Mouse (Mus musculus): Measurements from ENCODE around the gene Dclk1.

The Dclk1 gene

GRCm38 (mm10) chr3:55539811-55540293 is 297.7 kb downstream of the Dclk1 start:
- no peak for DNase-seq (ENCODE audit: low spot score)

GRCm38 (mm10) chr3:55540406-55541140 is 298.4 kb downstream of the Dclk1 start:
- no peak for DNase-seq (ENCODE audit: low spot score)

GRCm38 (mm10) chr3:55541799-55542198 is 299.6 kb downstream of the Dclk1 start:
- no peak for DNase-seq (ENCODE audit: low spot score)

GRCm38 (mm10) chr3:55542310-55542709 is 300.1 kb downstream of the Dclk1 start:
- DNase-seq (ENCODE audit: low spot score) = peak; percentile 68

- no peak for DNase-seq (ENCODE audit: low spot score)
Measured at GRCm38 (mm10) chr3:55542947-55543346, 300.8 kb downstream of the Dclk1 start.

GRCm38 (mm10) chr3:55543929-55544684 is 301.9 kb downstream of the Dclk1 start:
- peak; percentile 15 for DNase-seq (ENCODE audit: low spot score)

GRCm38 (mm10) chr3:55545296-55545695 is 303.1 kb downstream of the Dclk1 start:
- no peak for DNase-seq (ENCODE audit: low spot score)

- no peak for DNase-seq (ENCODE audit: low spot score)
Measured at GRCm38 (mm10) chr3:55545916-55546315, 303.8 kb downstream of the Dclk1 start.

- no peak for DNase-seq (ENCODE audit: low spot score)
Measured at GRCm38 (mm10) chr3:55547106-55547505, 304.9 kb downstream of the Dclk1 start.

GRCm38 (mm10) chr3:55549376-55549775 is 307.2 kb downstream of the Dclk1 start:
- no peak for DNase-seq (ENCODE audit: low spot score)

GRCm38 (mm10) chr3:55550962-55551361 is 308.8 kb downstream of the Dclk1 start:
- peak; percentile 48 for DNase-seq (ENCODE audit: low spot score)

GRCm38 (mm10) chr3:55551912-55552311 is 309.7 kb downstream of the Dclk1 start:
- DNase-seq (ENCODE audit: low spot score) = no peak

GRCm38 (mm10) chr3:55553031-55553430 is 310.9 kb downstream of the Dclk1 start:
- no peak for DNase-seq (ENCODE audit: low spot score)

GRCm38 (mm10) chr3:55555848-55556247 is 313.7 kb downstream of the Dclk1 start:
- DNase-seq (ENCODE audit: low spot score) = no peak

- DNase-seq (ENCODE audit: low spot score) = no peak
Measured at GRCm38 (mm10) chr3:55558570-55558969, 316.4 kb downstream of the Dclk1 start.

GRCm38 (mm10) chr3:55567476-55567875 is 325.3 kb downstream of the Dclk1 start:
- no peak for DNase-seq (ENCODE audit: low spot score)

- no peak for DNase-seq (ENCODE audit: low spot score)
Measured at GRCm38 (mm10) chr3:55569539-55569938, 327.4 kb downstream of the Dclk1 start.

- DNase-seq (ENCODE audit: low spot score) = no peak
Measured at GRCm38 (mm10) chr3:55571034-55571433, 328.9 kb downstream of the Dclk1 start.

GRCm38 (mm10) chr3:55571552-55572296 is 329.6 kb downstream of the Dclk1 start:
- peak; percentile 36 for DNase-seq (ENCODE audit: low spot score)

GRCm38 (mm10) chr3:55572297-55572681 is 330.1 kb downstream of the Dclk1 start:
- no peak for DNase-seq (ENCODE audit: low spot score)

- DNase-seq (ENCODE audit: low spot score) = peak; percentile 58
Measured at GRCm38 (mm10) chr3:55574003-55574402, 331.8 kb downstream of the Dclk1 start.

GRCm38 (mm10) chr3:55587434-55587971 is 345.3 kb downstream of the Dclk1 start:
- DNase-seq (ENCODE audit: low spot score) = peak; percentile 27
